In the genomic region with DNA sequence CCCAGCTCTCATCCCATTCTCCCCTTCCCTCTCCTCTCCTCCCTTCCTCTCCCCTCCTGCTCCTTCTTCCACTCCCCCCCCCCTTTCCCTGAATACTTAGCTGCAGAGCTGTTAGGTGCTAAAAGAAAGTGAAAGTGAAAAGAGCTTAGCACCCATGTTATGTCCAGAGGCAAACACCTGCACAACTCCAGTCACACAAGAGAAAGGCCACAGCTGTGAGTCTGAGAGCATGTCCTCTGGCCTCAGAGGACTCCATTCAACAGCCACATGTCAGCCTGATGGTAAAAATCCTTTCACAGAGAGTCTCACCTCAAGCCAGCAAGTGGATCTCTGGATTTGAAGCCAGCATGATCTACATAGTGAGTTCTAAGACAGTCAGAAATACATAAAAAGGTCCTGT, we compare ENCODE assay signal across 18 mouse cellular contexts.
A peak's percentile ranks its signal among the peaks of the same experiment; 100 is the strongest.
DNase-seq lines count a peak whose midpoint lies in the region; ATAC-seq and TF ChIP-seq lines count a peak whose summit lies in the region.
"Had no signal": no experiment of that assay in that cellular context is flagged by ENCODE, and none has a peak within 500 bp of the region (broad histone marks: within the 10 kb centered on the region; RNA-seq: fewer than 3 reads in every experiment).

No protein-coding gene starts in this region.

- H3K9me3 ChIP-seq in forebrain, embryonic 15.5 days: peaks cover 45% of the 10 kb centered on the region
- H3K9me3 ChIP-seq in forebrain, embryonic 16.5 days (ENCODE audit: control insufficient read depth, low read length): peaks cover 46% of the 10 kb centered on the region

- H3K4me2 ChIP-seq in forebrain, embryonic 15.5 days (replicated peaks): no peak overlapping the region
- H3K4me2 ChIP-seq in forebrain, embryonic 16.5 days (ENCODE audit: low read length): no peak overlapping the region
- H3K4me2 ChIP-seq: embryonic facial prominence, embryonic 15.5 days; heart, embryonic 13.5 days had no signal

- DNase-seq in gastrocnemius, adult 2 months: no peak
- DNase-seq in gastrocnemius, postnatal 36 days: no peak
- DNase-seq in thymus, postnatal 0 days (ENCODE audit: low spot score): peak; percentile 50
- no peak for DNase-seq in thymus, adult 18-20 months
- no peak for DNase-seq in left cerebral cortex, adult 8-10 months (ENCODE audit: low spot score in 2 of 2)
- DNase-seq: adrenal gland, adult 2 months; cerebellum, adult 9-11 months; gastrocnemius, postnatal 25 days; layer of hippocampus, adult 9-11 months; liver; lung, postnatal 36 days had no signal

- TF ChIP-seq CTCF in gastrocnemius, adult 2 months (IDR thresholded peaks at IDR 0.05): no peak

- H3K27me3 ChIP-seq in forebrain, embryonic 15.5 days: no peaks in the 10 kb centered on the region
- no peaks in the 10 kb centered on the region for H3K27me3 ChIP-seq in forebrain, embryonic 16.5 days (replicated peaks; ENCODE audit: control insufficient read depth, insufficient read depth, low read length)
- H3K27me3 ChIP-seq: embryonic facial prominence, embryonic 15.5 days; heart, embryonic 13.5 days; Patski had no signal

- H3K27ac ChIP-seq in gastrocnemius, adult 2 months: no peak overlapping the region
- H3K27ac ChIP-seq in forebrain, embryonic 15.5 days (replicated peaks): no peak overlapping the region
- no peak overlapping the region for H3K27ac ChIP-seq in forebrain, embryonic 16.5 days (ENCODE audit: low read length)
- H3K27ac ChIP-seq: embryonic facial prominence, embryonic 15.5 days; heart, embryonic 13.5 days had no signal

- intact Hi-C loops in gastrocnemius, adult 2 months (cut with DNase I): no loop called here
- intact Hi-C loops in gastrocnemius, postnatal 36 days (cut with DNase I): no loop called here

- no peaks in the 10 kb centered on the region for H3K36me3 ChIP-seq in forebrain, embryonic 15.5 days
- no peaks in the 10 kb centered on the region for H3K36me3 ChIP-seq in forebrain, embryonic 16.5 days (ENCODE audit: control insufficient read depth, insufficient read depth)
- H3K36me3 ChIP-seq: embryonic facial prominence, embryonic 15.5 days; heart, embryonic 13.5 days had no signal

- ATAC-seq in megakaryocyte progenitor cell, adult 5-6 weeks (replicated peaks; ENCODE audit: poor library complexity): peak; percentile 32
- ATAC-seq in forebrain, embryonic 15.5 days (replicated peaks): no peak
- ATAC-seq in forebrain, embryonic 16.5 days: no peak
- ATAC-seq: forebrain, embryonic 14.5 days; Patski had no signal

- no peaks in the 10 kb centered on the region for H3K4me1 ChIP-seq in forebrain, embryonic 15.5 days
- no peaks in the 10 kb centered on the region for H3K4me1 ChIP-seq in forebrain, embryonic 16.5 days (replicated peaks; ENCODE audit: control insufficient read depth, insufficient read depth, low read length)
- H3K4me1 ChIP-seq: embryonic facial prominence, embryonic 15.5 days had no signal

- H3K4me3 ChIP-seq in gastrocnemius, adult 2 months: peak overlapping the region; percentile 9; the same call in 1 of the 2 replicates
- H3K4me3 ChIP-seq in forebrain, embryonic 15.5 days: no peak overlapping the region
- H3K4me3 ChIP-seq in forebrain, embryonic 16.5 days (replicated peaks; ENCODE audit: low read length): no peak overlapping the region
- H3K4me3 ChIP-seq: embryonic facial prominence, embryonic 15.5 days; heart, embryonic 13.5 days had no signal

- no peak overlapping the region for H3K9ac ChIP-seq in forebrain, embryonic 15.5 days (replicated peaks)
- no peak overlapping the region for H3K9ac ChIP-seq in forebrain, embryonic 16.5 days (replicated peaks; ENCODE audit: low read depth, low read length)
- H3K9ac ChIP-seq: embryonic facial prominence, embryonic 15.5 days; heart, embryonic 13.5 days had no signal
